In genomic region chr8:126571065-126571660, GRCm38 (mm10) we compare ENCODE assay signal across 12 mouse cellular contexts. TPM values are rescaled to one million over a fixed set of nuclear protein-coding genes. Genes with fewer than 3 reads are reported as not detected.
DNase-seq lines count a peak whose midpoint lies in the region; ATAC-seq and TF ChIP-seq lines count a peak whose summit lies in the region.
"Had no signal": no experiment of that assay in that cellular context is flagged by ENCODE, and none has a peak within 500 bp of the region (broad histone marks: within the 10 kb centered on the region; RNA-seq: fewer than 3 reads in every experiment).

No protein-coding gene starts in this region.

- H3K4me3 ChIP-seq in heart, adult 2 months, result no peak overlapping the region
- no peak overlapping the region for H3K4me3 ChIP-seq in heart, embryonic 12.5 days
- H3K4me3 ChIP-seq in lung, embryonic 15.5 days, result no peak overlapping the region
- H3K4me3 ChIP-seq in liver, embryonic 13.5 days (replicated peaks), result no peak overlapping the region
- H3K4me3 ChIP-seq: heart, embryonic 15.5 days had no signal

- H3K36me3 ChIP-seq in heart, adult 2 months (ENCODE audit: control insufficient read depth, insufficient read depth, low read length), result no peaks in the 10 kb centered on the region
- H3K36me3 ChIP-seq in heart, embryonic 12.5 days, result no peaks in the 10 kb centered on the region
- no peaks in the 10 kb centered on the region for H3K36me3 ChIP-seq in lung, embryonic 15.5 days
- H3K36me3 ChIP-seq in liver, embryonic 13.5 days, result no peaks in the 10 kb centered on the region
- H3K36me3 ChIP-seq: heart, embryonic 15.5 days had no signal

- H3K9ac ChIP-seq in heart, adult 2 months (ENCODE audit: low read depth, low read length), result no peak overlapping the region
- H3K9ac ChIP-seq in heart, embryonic 12.5 days, result no peak overlapping the region
- H3K9ac ChIP-seq in lung, embryonic 15.5 days, result no peak overlapping the region
- no peak overlapping the region for H3K9ac ChIP-seq in liver, embryonic 13.5 days
- H3K9ac ChIP-seq: heart, embryonic 15.5 days had no signal

- H3K4me1 ChIP-seq in heart, adult 2 months (ENCODE audit: control insufficient read depth, insufficient read depth, low read length), result peaks cover 20% of the 10 kb centered on the region
- H3K4me1 ChIP-seq in heart, embryonic 12.5 days (replicated peaks), result peaks cover 31% of the 10 kb centered on the region
- H3K4me1 ChIP-seq in lung, embryonic 15.5 days, result peaks cover 18% of the 10 kb centered on the region
- peaks cover 11% of the 10 kb centered on the region; the same call in 1 of the 2 replicates for H3K4me1 ChIP-seq in liver, embryonic 13.5 days (replicated peaks)

- no peaks in the 10 kb centered on the region for H3K79me2 ChIP-seq in heart, adult 2 months (replicated peaks; ENCODE audit: control insufficient read depth, insufficient read depth, low read length)

- H3K9me3 ChIP-seq in heart, embryonic 12.5 days (replicated peaks), result no peaks in the 10 kb centered on the region
- no peaks in the 10 kb centered on the region for H3K9me3 ChIP-seq in lung, embryonic 15.5 days
- no peaks in the 10 kb centered on the region for H3K9me3 ChIP-seq in liver, embryonic 13.5 days (replicated peaks)
- H3K9me3 ChIP-seq: heart, embryonic 15.5 days had no signal

- no peak for TF ChIP-seq EP300 in heart, adult 2 months (IDR thresholded peaks at IDR 0.05; ENCODE audit: insufficient read depth, low read depth, low read length)

- DNase-seq in heart, adult 2 months, result no peak
- DNase-seq in lung, adult 18-20 months, result no peak
- no peak for DNase-seq in liver, embryonic 13.5 days
- no peak for DNase-seq in thymus, postnatal 14 days
- DNase-seq in gastrocnemius, adult 18-20 months (ENCODE audit: low spot score), result no peak
- DNase-seq: cerebellum, postnatal 25 days; kidney, adult 11 months had no signal

- H3K4me2 ChIP-seq in heart, embryonic 12.5 days, result no peak overlapping the region
- 0 out of 2 replicates have a peak overlapping the region, but pooled peaks have one; percentile 2 for H3K4me2 ChIP-seq in lung, embryonic 15.5 days
- H3K4me2 ChIP-seq in liver, embryonic 13.5 days, result no peak overlapping the region
- H3K4me2 ChIP-seq: heart, embryonic 15.5 days had no signal

- TF ChIP-seq CTCF in heart, adult 2 months (IDR thresholded peaks at IDR 0.05), result 0 out of 2 replicates have a peak, but pooled peaks have one; percentile 10

- intact Hi-C loops in heart, adult 2 months (cut with DNase I), result no loop called here

- ATAC-seq in heart, embryonic 12.5 days (ENCODE audit: insufficient number of reproducible peaks, low FRiP score), result no peak
- ATAC-seq in lung, embryonic 15.5 days (ENCODE audit: borderline replicate concordance, extremely low read depth, low FRiP score, low TSS enrichment), result 0 out of 2 replicates have a peak, but pooled peaks have one; percentile 33
- peak; percentile 30; the same call in 1 of the 2 replicates for ATAC-seq in liver, embryonic 13.5 days (ENCODE audit: low read depth)
- ATAC-seq in monocyte, adult 5-6 weeks (replicated peaks; ENCODE audit: insufficient number of reproducible peaks, low FRiP score, low TSS enrichment, poor library complexity, severe bottlenecking), result peak; percentile 51; the same call in 1 of the 2 replicates

- WGBS in heart, adult 2 months, result 50% methylated on average over 15 of the region's 15 CpGs
- WGBS in heart, embryonic 12.5 days, result 72% methylated on average over 15 of the region's 15 CpGs
- 69% methylated on average over 15 of the region's 15 CpGs for WGBS in lung, embryonic 15.5 days
- 36% methylated on average over 15 of the region's 15 CpGs for WGBS in liver, embryonic 13.5 days (ENCODE audit: insufficient replicate concordance)

- no peak for TF ChIP-seq POLR2A in heart, adult 2 months (IDR thresholded peaks at IDR 0.05; ENCODE audit: insufficient read depth, low read depth, low read length)

- H3K27ac ChIP-seq in heart, adult 2 months, result peak overlapping the region; percentile 13; the same call in 1 of the 2 replicates
- H3K27ac ChIP-seq in heart, embryonic 12.5 days (ENCODE audit: poor library complexity, severe bottlenecking), result no peak overlapping the region
- no peak overlapping the region for H3K27ac ChIP-seq in lung, embryonic 15.5 days
- no peak overlapping the region for H3K27ac ChIP-seq in liver, embryonic 13.5 days
- H3K27ac ChIP-seq: heart, embryonic 15.5 days; macrophage had no signal

- no peaks in the 10 kb centered on the region for H3K27me3 ChIP-seq in heart, adult 2 months (ENCODE audit: control insufficient read depth, insufficient read depth, low read length)
- H3K27me3 ChIP-seq in heart, embryonic 12.5 days (replicated peaks), result no peaks in the 10 kb centered on the region
- H3K27me3 ChIP-seq in lung, embryonic 15.5 days, result no peaks in the 10 kb centered on the region
- no peaks in the 10 kb centered on the region for H3K27me3 ChIP-seq in liver, embryonic 13.5 days
- H3K27me3 ChIP-seq: heart, embryonic 15.5 days had no signal

RNA-seq across cellular contexts. Expression of gene Irf2bp2, which starts 22.6 kb away (rescaled TPM):
- 100 to 1,000 TPM in 1 of 2 experiments, 10 to 100 TPM in 1; 56.3 to 132 TPM for total RNA-seq in heart, adult 2 months (2021)
- polyA plus RNA-seq in heart, adult 2 months (2012; rRNA removed), result 33.8 and 37.3 TPM in 2 replicates
- polyA plus RNA-seq in heart, embryonic 12.5 days (2016; fragmentation: Nextera tagmentation; extraction: Ambion mirVana), result 8.9 and 9.7 TPM in 2 replicates
- polyA plus RNA-seq in lung, embryonic 15.5 days (2015; fragmentation: Nextera tagmentation; extraction: Ambion mirVana), result 12.6 TPM in 2 replicates
- 3.8 and 4.0 TPM in 2 replicates for polyA plus RNA-seq in liver, embryonic 13.5 days (2015; fragmentation: Nextera tagmentation; extraction: Ambion mirVana)
- 41.2 to 53.3 TPM (median 48.5 TPM) in 3 replicates for total RNA-seq in monocyte, adult 5-6 weeks (2017)
- total RNA-seq in gastrocnemius, adult 18-20 months (2021), result 10 to 100 TPM; 33.8 to 49.6 TPM
